Mouse (Mus musculus): ENCODE data around the gene Kctd11. TPM values are rescaled to one million over a fixed set of nuclear protein-coding genes. Genes with fewer than 3 reads are reported as not detected.
A peak's percentile ranks its signal among the peaks of the same experiment; 100 is the strongest.
"Not testable (repeated sequence)": the region's sequence is repeated elsewhere in the genome, so short reads cannot be mapped to it uniquely, and the experiment has no call there.

Gene Kctd11
- polyA plus RNA-seq, 1 experiment from 2014 or later: 3.7 TPM

DNA sequence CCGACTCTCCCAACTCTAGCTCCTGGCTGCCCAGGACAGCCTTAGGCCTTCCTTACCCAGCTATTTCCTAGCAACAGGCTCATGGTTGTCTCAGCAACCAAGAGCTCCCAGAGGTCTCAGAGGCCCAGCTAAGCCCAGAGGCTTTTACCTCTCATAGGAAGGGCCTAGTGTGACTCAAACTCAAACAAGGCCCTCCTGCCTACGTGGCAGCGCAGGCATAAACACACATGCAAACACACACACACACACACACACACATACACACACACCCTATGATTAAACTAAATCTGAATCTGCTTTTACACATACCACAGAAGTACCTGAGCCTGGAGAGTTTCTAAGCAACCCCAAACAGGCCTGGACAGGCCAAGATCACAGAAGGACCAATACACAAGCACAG, 2.8 kb downstream of the Kctd11 start:
- 89% methylated on average over 3 of the region's 3 CpGs for WGBS
- Histone ChIP-seq H3K4me2 (no peak overlapping the region), H3K9ac (replicated peaks) (no peak overlapping the region), H3K36me3 (no peaks in the 10 kb centered on the region), H3K4me1 (replicated peaks) (peaks cover 43% of the 10 kb centered on the region), H3K27me3 (no peaks in the 10 kb centered on the region), H3K27ac (no peak overlapping the region), H3K9me3 (no peaks in the 10 kb centered on the region), H3K4me3 (replicated peaks) (no peak overlapping the region)
- no peak for ATAC-seq (ENCODE audit: insufficient number of reproducible peaks, insufficient read depth, low FRiP score, low TSS enrichment, low read depth)

DNA sequence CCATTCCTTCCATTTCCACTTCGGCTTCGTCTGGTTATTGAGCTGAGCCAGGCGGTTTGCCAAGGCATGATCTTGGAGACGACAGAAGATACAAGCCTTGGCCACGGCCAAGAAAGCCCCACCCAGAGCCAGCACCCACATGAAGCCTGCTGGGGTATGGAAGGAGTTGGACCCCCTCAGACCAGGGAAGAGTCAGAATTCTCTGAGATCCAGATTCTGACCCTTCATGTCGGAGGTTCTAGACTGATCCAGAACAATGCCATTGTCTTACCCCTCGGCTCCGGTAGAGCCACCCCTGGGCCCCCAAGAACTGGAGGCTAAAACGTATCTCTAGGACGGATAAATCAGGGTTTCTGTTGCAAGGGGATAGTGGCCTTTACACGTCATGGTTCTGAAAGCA, 3.3 kb downstream of the Kctd11 start, which contains the start of gene Tmem95:
Gene Tmem95 (minus strand): TSS at position 141 of the 400 bp plus-strand sequence.
- peaks cover 43% of the 10 kb centered on the region for H3K4me1 ChIP-seq (replicated peaks)

GRCm38 (mm10) chr11:69876867-69877266, 4.3 kb downstream of the Kctd11 start:
- 3% methylated on average over 12 of the region's 12 CpGs for WGBS
- H3K27me3 ChIP-seq: no peaks in the 10 kb centered on the region
- no peak for ATAC-seq (ENCODE audit: insufficient number of reproducible peaks, insufficient read depth, low FRiP score, low TSS enrichment, low read depth)
- no peak overlapping the region for H3K9ac ChIP-seq (replicated peaks)
- no peaks in the 10 kb centered on the region for H3K36me3 ChIP-seq
- peak overlapping the region; percentile 47 for H3K4me2 ChIP-seq
- no peaks in the 10 kb centered on the region for H3K9me3 ChIP-seq
- H3K4me1 ChIP-seq (replicated peaks): peaks cover 42% of the 10 kb centered on the region
- peak overlapping the region; percentile 11; the same call in 1 of the 2 replicates for H3K4me3 ChIP-seq (replicated peaks)
- H3K27ac ChIP-seq: peak overlapping the region; percentile 31; the same call in 1 of the 2 replicates

More for the DNA sequence above, 3.3 kb downstream of the Kctd11 start, which contains the start of gene Tmem95:
- H3K27ac ChIP-seq: peak within 1 kb of the TSS; percentile 31; the same call in 1 of the 2 replicates
- H3K36me3 ChIP-seq: no peaks in the 10 kb centered on the region
- no peak for ATAC-seq (ENCODE audit: insufficient number of reproducible peaks, insufficient read depth, low FRiP score, low TSS enrichment, low read depth)
- H3K9ac ChIP-seq (replicated peaks): no peak within 1 kb of the TSS
- peak within 1 kb of the TSS; percentile 11; the same call in 1 of the 2 replicates for H3K4me3 ChIP-seq (replicated peaks)
- no peaks in the 10 kb centered on the region for H3K27me3 ChIP-seq
- peak within 1 kb of the TSS; percentile 47 for H3K4me2 ChIP-seq
- no peaks in the 10 kb centered on the region for H3K9me3 ChIP-seq
- WGBS: 89% methylated on average over 11 of the region's 11 CpGs

DNA sequence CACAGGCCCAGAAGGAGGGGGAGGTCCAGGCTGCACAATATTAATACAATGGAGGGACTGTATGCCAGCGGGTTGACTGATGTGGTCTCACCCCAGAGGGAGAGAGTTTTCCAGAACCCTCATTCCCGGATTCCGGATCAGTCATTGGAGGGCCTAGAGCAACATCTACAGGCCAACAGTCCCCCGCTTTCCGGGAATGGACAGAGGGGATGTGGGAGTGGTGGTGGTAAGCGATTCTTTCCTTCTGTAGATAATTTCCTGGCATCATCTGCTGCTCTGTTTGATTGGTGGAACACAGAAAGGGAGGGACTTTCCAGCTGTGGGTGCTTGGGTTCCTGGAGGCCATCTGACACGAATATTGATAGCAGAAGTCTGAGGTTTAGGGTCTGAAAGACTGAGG, 5.0 kb downstream of the Kctd11 start:
- Histone ChIP-seq H3K4me2 (no peak overlapping the region), H3K4me1 (replicated peaks) (peaks cover 35% of the 10 kb centered on the region), H3K4me3 (replicated peaks) (no peak overlapping the region), H3K9me3 (no peaks in the 10 kb centered on the region), H3K27ac (peak overlapping the region; percentile 30; the same call in 1 of the 2 replicates), H3K36me3 (no peaks in the 10 kb centered on the region), H3K27me3 (no peaks in the 10 kb centered on the region), H3K9ac (replicated peaks) (no peak overlapping the region)
- ATAC-seq (ENCODE audit: insufficient number of reproducible peaks, insufficient read depth, low FRiP score, low TSS enrichment, low read depth): no peak
- WGBS: 70% methylated on average over 7 of the region's 7 CpGs

DNA sequence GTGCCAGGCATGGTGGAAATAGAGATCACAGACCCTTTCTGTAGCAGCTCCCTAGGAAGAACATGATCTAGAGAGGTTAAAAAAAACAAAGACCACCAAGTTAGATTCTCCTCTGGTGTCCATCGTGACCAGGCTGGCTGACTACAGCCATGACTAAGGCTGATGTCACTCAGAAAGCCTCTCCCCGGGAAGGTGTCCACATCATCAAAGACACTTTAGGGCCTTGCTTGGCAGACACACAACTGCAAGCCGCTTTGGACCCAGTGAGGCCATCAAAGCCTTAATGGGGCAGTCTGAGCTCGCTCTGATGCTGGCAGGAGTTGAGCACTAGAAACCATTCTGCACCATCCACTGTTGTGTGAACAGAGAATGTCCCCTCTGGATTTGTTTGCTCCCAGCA, 8.8 kb downstream of the Kctd11 start:
- ATAC-seq (ENCODE audit: insufficient number of reproducible peaks, insufficient read depth, low FRiP score, low TSS enrichment, low read depth): no peak
- Histone ChIP-seq H3K4me3 (replicated peaks) (no peak overlapping the region), H3K36me3 (no peaks in the 10 kb centered on the region), H3K4me2 (no peak overlapping the region), H3K9ac (replicated peaks) (no peak overlapping the region), H3K27me3 (0 out of 2 replicates have a peak, but pooled peaks cover 2% of the 10 kb centered on the region), H3K4me1 (replicated peaks) (peaks cover 16% of the 10 kb centered on the region; the same call in 1 of the 2 replicates), H3K9me3 (no peaks in the 10 kb centered on the region), H3K27ac (no peak overlapping the region)
- WGBS: 74% methylated on average over 4 of the region's 4 CpGs

DNA sequence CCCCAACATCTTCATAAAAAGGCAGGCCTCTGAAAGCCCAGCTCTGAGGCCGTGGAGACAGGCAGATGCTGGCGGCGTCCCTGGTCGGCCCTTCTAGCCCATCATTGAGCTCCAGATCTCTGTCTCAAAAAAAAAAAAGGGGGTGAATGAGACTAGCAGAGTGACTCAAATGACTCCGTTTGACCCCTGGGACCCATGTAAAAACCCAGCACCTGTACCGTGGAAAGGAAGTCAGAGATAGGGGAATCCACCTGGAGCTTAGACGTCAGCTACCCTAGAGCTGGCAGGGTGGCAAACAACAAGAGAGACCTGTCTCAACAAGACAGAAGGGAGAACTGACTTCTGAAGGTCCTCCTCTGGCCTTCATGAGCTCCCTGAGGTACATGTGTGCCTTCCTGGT, 9.4 kb downstream of the Kctd11 start:
- no peak overlapping the region for H3K27ac ChIP-seq
- no peak overlapping the region for H3K4me3 ChIP-seq (replicated peaks)
- H3K36me3 ChIP-seq: no peaks in the 10 kb centered on the region
- H3K27me3 ChIP-seq: 0 out of 2 replicates have a peak, but pooled peaks cover 4% of the 10 kb centered on the region
- H3K4me1 ChIP-seq (replicated peaks): peaks cover 10% of the 10 kb centered on the region; the same call in 1 of the 2 replicates
- 86% methylated on average over 7 of the region's 7 CpGs for WGBS
- ATAC-seq (ENCODE audit: insufficient number of reproducible peaks, insufficient read depth, low FRiP score, low TSS enrichment, low read depth): no peak
- no peak overlapping the region for H3K4me2 ChIP-seq
- no peak overlapping the region for H3K9ac ChIP-seq (replicated peaks)
- no peaks in the 10 kb centered on the region for H3K9me3 ChIP-seq

GRCm38 (mm10) chr11:69870289-69871069, 10.7 kb downstream of the Kctd11 start:
- Histone ChIP-seq H3K27ac (no peak overlapping the region), H3K27me3 (0 out of 2 replicates have a peak, but pooled peaks cover 4% of the 10 kb centered on the region), H3K9me3 (no peaks in the 10 kb centered on the region), H3K4me1 (replicated peaks) (0 out of 2 replicates have a peak, but pooled peaks cover 4% of the 10 kb centered on the region), H3K4me3 (replicated peaks) (no peak overlapping the region), H3K9ac (replicated peaks) (no peak overlapping the region), H3K36me3 (no peaks in the 10 kb centered on the region), H3K4me2 (no peak overlapping the region)
- 88% methylated on average over 2 of the region's 2 CpGs for WGBS
- no peak for ATAC-seq (ENCODE audit: insufficient number of reproducible peaks, insufficient read depth, low FRiP score, low TSS enrichment, low read depth)

- 0 out of 2 replicates have a peak, but pooled peaks cover 4% of the 10 kb centered on the region for H3K4me1 ChIP-seq (replicated peaks)
- 70% methylated on average over 9 of the region's 9 CpGs for WGBS
Observed at GRCm38 (mm10) chr11:69867335-69867734, 13.9 kb downstream of the Kctd11 start.

GRCm38 (mm10) chr11:69865561-69865960, 15.6 kb downstream of the Kctd11 start:
- H3K4me3 ChIP-seq (replicated peaks): no peak overlapping the region
- 78% methylated on average over 9 of the region's 9 CpGs for WGBS
- ATAC-seq (ENCODE audit: insufficient number of reproducible peaks, insufficient read depth, low FRiP score, low TSS enrichment, low read depth): no peak
- H3K4me2 ChIP-seq: no peak overlapping the region
- no peak overlapping the region for H3K27ac ChIP-seq
- H3K9me3 ChIP-seq: no peaks in the 10 kb centered on the region
- H3K4me1 ChIP-seq (replicated peaks): 0 out of 2 replicates have a peak, but pooled peaks cover 4% of the 10 kb centered on the region
- peaks cover 11% of the 10 kb centered on the region for H3K27me3 ChIP-seq
- H3K9ac ChIP-seq (replicated peaks): no peak overlapping the region
- H3K36me3 ChIP-seq: no peaks in the 10 kb centered on the region

More at GRCm38 (mm10) chr11:69867335-69867734, 13.9 kb downstream of the Kctd11 start:
- Histone ChIP-seq H3K36me3 (no peaks in the 10 kb centered on the region), H3K9ac (replicated peaks) (no peak overlapping the region), H3K9me3 (no peaks in the 10 kb centered on the region), H3K4me3 (replicated peaks) (no peak overlapping the region), H3K27me3 (peaks cover 7% of the 10 kb centered on the region; the same call in 1 of the 2 replicates), H3K27ac (no peak overlapping the region), H3K4me2 (no peak overlapping the region)
- ATAC-seq (ENCODE audit: insufficient number of reproducible peaks, insufficient read depth, low FRiP score, low TSS enrichment, low read depth): no peak

- no peak for ATAC-seq (ENCODE audit: insufficient number of reproducible peaks, insufficient read depth, low FRiP score, low TSS enrichment, low read depth)
- Histone ChIP-seq H3K36me3 (no peaks in the 10 kb centered on the region), H3K27ac (no peak overlapping the region), H3K9ac (replicated peaks) (no peak overlapping the region), H3K4me1 (replicated peaks) (no peaks in the 10 kb centered on the region), H3K9me3 (no peaks in the 10 kb centered on the region), H3K4me2 (no peak overlapping the region), H3K4me3 (replicated peaks) (no peak overlapping the region), H3K27me3 (peaks cover 19% of the 10 kb centered on the region)
- WGBS: 61% methylated on average over 8 of the region's 8 CpGs
Observed at GRCm38 (mm10) chr11:69864138-69864860, 16.9 kb downstream of the Kctd11 start.

DNA sequence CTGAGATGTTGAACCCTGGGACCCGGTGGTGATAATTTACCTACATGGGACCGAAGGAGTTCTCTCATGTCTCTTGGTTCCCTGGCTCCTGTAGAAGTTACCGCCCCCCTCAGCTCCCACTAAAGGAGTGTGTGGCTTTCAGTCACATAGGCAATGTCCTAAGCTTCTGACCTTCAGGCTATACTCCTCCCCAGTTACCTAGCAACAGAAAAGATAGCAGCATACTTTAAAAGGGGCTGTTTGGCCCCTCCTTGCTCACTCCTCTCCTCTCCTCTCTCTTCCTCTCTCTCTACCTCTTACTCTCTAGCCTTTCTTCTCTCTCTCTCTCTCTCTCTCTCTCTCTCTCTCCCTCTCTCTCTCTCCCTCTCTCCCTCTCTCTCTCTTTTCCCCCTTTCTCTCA, 17.5 kb downstream of the Kctd11 start:
- H3K9me3 ChIP-seq; H3K36me3 ChIP-seq; H3K4me3 ChIP-seq (replicated peaks); H3K4me1 ChIP-seq (replicated peaks); H3K9ac ChIP-seq (replicated peaks); H3K27ac ChIP-seq; ATAC-seq (ENCODE audit: insufficient number of reproducible peaks, insufficient read depth, low FRiP score, low TSS enrichment, low read depth); H3K4me2 ChIP-seq: not testable (repeated sequence)
- WGBS: 81% methylated on average over 3 of the region's 3 CpGs
- H3K27me3 ChIP-seq: peaks cover 24% of the 10 kb centered on the region

Data from limb, embryonic 12.5 days (tissue).